Mouse (Mus musculus): ENCODE measurements around the gene Glul. TPM values are rescaled to one million over a fixed set of nuclear protein-coding genes. Genes with fewer than 3 reads are reported as not detected.
"Not testable (repeated sequence)": the region's sequence is repeated elsewhere in the genome, so short reads cannot be mapped to it uniquely, and the experiment has no call there.

Gene Glul
- total RNA-seq (2022), result 1,000 to 10,000 TPM; 1,068 to 1,277 (median 1,158) TPM

DNA sequence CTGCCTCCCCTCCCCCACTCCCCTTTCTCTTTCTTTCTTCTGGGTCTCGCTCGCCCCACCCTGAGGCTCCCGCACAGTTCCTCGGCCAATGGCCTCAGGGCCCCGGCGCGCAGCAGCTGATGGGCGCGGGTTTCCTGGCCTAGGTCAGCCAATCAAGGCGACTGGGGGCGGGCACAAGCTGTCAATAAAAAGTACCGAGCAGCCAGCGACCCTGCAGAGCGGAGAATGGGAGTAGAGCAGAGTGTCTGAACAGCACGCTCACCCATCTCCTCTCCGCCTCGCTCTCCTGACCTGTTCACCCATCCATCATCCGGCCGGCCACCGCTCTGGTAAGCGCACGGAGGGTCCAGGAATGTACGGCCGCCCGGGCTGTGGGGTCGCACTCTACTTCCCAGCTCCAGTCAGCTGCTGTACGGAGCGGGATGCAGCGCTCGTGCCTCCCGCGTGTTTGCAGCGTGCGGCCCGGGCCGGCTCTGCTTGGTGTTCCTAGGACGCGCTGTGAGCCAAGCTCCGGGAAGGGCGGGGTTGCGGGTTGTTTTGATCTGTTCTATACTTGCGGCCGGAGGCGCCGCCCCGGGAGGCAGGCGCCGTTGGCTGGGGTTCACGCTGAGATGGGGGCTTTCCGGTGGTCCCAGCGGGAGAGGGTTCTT, at the start of gene Glul, which contains the start of gene Teddm2:
TSS of gene Glul (plus strand) at position 214 of the 650 bp plus-strand sequence.
TSS of gene Teddm2 (minus strand) at position 498 of the 650 bp plus-strand sequence.
- DNase-seq, result peak; percentile 97

DNA sequence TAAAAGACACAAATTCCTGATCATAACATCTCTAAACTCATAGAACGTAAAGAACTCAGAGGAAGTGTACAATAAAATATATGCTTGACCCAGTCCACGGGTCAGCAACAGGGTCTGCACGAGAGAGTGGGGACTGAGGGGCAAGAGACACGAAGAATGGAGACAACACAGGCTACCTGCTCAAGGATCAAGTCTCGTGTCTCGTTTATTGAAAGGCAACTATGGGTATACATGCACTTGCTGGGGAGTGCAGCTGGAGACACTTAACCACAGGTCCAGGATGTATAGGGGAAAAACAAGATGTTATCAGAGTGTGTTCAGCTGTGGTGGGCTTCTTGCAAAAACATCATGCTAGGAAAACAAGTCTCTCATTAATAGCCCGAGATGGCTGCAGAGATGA, 47.0 kb upstream of the Glul start:
- not testable (repeated sequence) for DNase-seq

DNA sequence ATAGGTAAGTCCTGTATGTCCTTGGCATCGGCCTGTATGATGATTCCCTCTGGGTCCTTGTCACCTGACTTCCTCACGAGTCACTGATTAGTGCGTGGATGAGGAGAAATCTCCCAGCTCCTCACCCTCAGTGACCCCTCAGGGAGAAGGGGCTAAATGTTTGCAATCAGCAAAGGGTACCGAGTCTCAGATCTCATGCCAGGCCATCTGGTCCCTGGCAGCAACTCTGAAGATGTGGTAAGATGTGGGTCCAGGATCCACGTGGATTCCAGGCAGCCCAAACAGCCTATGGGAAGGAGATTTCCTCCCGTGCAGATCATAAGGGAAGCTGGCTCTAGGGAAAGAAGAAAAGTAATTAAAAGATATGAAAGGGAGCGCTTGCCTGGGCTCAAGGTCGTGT, 43.8 kb upstream of the Glul start:
- DNase-seq, result no peak

DNA sequence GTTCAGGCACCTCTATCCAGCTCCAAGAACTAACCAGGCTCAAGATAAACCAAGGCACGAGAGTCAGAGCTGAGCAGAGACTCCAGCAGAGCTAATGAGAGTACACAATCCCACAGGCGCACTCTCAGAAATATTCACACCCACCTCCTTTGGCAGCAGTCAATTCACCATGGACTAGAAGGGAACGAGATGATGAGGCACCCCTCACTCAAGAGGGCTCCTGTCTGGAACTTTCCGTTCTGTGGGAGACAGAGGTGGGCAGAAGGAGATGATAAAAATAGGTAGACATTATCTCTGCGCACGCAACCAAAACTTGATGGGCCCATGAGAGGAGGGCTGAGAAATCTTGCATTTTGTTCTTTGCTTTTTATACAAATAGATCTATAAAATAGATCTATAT, 25.7 kb upstream of the Glul start, which contains the start of gene Teddm1b:
TSS of gene Teddm1b (plus strand) at position 301 of the 400 bp plus-strand sequence.
- DNase-seq, result no peak

DNA sequence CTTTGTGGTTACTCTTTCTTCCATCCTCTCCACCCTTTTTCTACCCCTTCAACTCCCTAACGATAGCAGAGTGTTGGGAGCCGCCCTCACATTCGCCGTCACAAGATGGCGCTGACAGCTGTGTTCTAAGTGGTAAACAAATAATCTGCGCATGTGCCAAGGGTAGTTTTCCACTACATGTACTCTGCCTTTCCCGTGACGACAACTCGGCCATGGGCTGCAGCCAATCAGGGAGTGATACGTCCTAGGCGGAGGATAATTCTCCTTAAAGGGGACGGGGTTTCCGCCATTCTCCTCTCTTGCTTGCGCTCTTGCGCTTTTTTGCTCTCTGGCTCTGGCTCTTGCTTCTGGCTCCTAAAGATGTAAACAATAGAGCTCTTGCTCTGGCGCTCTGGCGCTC, 19.4 kb upstream of the Glul start:
- DNase-seq, result not testable (repeated sequence)

DNA sequence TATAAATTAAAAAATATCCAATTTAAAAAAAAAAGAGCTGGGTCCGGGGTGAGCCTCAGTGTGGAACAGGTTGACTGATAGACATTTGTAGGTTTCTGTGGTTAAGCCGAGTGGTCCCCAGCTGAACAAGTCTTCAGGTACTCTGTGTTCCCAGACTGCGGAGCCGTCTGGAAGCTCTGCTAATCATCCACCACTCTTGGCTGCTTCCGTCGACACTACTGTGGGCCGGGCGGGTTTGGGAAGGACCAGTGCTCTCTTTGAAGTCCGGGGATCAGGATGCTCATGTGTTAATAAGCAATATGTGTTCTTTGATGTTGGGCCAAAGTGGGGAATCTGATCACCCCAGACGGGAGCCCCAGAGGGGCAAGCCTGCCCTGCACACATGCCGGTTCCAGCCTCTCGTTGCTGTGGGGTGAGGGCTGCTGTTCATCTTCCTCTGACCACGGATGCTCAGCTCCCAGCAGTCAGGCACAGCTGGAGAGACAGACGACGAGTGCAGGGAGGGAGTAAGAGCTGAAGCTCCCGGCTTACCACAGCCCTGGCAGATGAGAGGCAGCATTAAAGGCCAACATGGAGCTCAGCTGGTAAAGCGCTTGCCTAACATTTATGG, 13.6 kb upstream of the Glul start:
- DNase-seq, result no peak

DNA sequence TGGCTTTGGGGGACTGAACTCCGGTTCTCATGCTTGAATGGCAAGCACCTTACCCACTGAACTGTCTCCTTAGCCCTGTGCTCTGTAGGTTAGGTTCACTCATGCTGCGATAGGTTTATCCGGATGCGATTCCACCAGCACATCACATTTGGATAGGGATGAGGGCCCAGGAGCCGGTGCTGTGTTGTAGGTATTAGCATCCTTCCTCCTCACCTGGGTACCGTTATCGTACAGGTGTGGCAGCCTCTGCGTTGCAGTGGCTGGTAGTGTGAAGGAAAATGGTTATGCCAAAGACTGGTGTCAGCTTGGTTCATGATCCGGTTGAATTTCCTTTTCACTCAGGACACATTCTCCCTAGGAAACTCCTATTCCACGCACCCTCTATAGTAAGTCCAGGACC, 9.6 kb upstream of the Glul start:
- DNase-seq, result no peak

DNA sequence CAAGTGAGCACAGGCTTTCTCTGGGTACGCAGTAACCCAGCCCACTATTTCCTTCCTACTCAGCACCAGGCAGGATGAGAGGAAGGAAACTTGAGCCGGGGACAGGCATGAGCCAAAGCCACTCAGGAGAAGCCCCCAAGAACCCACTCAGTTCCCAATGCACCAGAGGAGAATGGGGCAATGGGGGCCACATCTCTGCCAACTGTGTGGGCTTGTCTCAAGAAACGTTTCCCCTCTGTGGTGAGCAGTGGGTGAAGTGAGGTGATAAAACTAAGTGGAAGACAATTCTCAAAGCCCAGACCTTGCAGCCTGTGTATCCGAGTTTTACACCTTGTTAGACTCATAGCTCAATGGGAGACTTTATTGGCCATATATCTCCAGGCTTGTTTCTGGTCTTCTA, 8.3 kb upstream of the Glul start, which contains the start of gene Teddm1a:
TSS of gene Teddm1a (plus strand) at position 301 of the 400 bp plus-strand sequence.
- no peak for DNase-seq

DNA sequence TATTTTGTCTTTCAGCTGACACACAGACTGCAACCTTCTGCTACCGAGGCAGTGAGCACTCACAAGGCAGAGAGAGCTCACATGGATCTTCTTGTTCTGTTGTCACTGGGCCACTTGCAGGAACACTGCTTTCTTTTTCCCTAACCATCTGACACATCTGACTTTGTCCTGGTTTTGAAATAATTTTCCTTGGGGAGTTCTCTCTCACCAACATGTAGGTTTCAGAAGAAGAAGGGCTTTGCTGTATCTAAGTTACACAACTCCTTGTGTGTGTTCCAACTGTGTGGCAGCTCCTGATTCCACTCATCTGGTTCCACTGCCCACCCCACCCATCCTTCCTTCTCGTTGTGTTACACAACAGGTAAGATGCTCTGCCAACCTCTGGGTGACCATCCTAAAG, 6.0 kb upstream of the Glul start:
- DNase-seq, result no peak

DNA sequence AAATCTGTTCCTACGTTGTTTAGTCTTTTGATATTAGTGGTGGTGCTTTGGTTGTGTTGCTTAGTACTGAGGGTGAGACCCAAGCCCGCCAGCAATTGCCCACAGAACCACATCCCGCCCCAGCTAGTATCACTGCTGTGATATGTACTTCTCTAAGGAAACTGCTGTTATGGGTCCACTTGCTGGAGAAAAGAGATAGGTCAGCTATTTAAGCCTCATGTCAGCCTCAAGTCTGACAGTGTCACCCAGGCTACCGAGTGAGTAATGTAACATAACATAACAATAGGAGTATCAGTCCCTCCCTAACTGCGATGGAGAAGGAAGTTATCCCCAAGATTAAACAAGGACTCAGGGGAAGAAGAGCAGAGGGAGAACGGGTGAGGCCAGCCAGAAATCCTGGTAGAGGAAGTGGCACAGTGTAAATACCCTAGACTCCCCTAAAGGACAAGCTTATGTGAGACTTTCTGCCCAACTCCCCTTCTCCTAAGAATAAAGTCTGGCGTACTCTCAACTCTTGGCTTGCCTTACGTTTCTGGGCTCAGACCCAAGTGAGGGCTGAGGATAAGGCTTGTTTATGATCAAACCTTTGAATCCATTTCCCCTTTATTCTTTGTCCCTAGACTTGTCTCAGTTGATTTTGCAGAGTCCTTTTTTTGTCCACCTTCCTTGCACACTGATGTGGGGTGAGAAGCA, 5.4 kb upstream of the Glul start:
- DNase-seq, result no peak

DNA sequence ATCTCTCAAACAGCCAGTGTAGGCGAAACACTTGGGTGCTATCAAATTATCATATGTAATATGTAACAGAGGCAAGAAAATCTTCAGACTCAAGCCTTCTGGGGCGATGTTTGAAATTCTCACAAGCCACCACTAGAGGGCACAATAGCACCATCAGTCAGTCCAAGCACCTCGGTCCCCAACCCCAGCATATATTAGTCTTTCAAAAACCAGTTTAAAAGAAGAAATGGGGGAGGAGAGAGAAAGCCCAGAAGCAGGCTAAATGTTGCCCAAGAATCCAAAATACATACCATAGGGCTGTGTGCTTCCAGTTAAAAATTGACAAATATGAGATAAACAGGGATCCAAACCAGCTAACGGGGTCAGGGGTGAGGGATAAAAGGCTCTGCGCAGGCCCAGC, 4.8 kb upstream of the Glul start:
- DNase-seq, result peak; percentile 48

DNA sequence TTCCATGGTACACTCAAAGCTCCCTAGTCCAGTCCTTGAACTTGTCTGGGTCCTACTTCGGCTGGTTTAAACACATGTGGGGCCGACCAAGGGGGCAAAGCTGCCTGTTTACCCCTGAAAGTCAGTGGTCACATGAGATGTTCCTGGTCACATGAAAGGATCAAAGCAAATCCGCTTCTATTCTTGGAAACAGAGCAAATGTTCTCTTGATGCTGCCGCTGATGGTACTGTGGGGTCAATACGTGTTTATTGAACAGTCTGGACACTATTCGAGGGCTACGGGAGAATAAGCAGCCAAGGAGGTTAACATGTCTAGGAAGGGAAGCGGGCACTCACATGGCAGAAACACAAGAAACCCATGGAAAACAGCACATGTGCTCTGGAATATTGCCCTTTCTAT, 2.5 kb upstream of the Glul start:
- no peak for DNase-seq

DNA sequence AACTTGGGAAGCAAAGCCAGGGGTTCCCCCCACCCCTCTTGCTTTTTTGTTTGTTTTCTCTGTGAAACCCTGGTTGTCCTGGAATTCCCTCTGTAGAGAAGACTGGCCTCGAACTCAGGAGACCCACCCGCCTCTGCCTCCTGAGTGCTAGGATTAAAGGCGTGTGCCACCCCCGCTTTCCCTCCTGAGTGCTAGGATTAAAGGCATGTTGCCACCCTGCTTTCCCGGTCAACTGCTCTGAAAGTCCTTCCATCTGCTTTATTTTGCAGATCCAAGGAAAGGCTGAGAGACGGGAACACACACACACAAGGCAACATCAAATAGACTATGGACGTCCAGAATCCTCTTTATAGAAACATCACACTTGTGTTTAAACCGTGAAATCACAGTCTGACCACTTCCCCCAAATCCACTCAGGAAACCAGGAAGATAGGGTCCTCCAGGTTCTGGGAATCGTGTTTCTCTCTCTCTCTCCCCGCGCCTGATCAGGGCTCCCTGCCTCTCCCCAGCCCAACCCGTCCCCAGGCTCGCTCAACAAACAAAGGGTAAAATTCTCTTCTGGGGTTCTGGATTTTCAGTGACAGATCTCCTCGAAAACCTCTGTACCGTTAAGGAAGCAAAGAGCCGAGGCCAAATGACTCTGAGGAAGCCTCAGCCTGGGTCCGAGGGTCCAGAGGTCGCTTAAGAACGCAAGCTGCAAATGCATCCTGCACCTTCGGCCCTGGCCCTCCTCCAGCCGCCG, 584 bp upstream of the Glul start:
- no peak for DNase-seq

DNA sequence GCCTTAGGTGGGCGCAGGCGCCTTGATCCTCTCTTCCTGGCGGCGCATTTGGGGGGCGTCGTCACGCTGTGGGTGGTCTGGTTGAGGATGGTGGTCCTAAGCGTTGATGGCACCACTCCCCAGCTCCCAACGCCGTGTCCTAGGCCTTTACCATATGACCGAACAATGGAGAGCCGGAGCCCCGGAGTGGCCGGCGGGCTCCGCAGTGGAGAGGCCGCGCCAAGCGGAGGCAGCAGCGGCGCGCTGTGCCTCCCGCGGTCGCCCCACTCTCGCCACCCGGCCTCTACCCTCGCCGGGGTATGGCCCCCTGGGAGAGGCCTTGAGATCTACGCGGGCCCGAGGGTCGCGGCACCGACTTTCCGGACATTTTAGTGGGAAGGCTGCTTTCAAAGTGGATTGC, 637 bp downstream of the Glul start:
- no peak for DNase-seq

DNA sequence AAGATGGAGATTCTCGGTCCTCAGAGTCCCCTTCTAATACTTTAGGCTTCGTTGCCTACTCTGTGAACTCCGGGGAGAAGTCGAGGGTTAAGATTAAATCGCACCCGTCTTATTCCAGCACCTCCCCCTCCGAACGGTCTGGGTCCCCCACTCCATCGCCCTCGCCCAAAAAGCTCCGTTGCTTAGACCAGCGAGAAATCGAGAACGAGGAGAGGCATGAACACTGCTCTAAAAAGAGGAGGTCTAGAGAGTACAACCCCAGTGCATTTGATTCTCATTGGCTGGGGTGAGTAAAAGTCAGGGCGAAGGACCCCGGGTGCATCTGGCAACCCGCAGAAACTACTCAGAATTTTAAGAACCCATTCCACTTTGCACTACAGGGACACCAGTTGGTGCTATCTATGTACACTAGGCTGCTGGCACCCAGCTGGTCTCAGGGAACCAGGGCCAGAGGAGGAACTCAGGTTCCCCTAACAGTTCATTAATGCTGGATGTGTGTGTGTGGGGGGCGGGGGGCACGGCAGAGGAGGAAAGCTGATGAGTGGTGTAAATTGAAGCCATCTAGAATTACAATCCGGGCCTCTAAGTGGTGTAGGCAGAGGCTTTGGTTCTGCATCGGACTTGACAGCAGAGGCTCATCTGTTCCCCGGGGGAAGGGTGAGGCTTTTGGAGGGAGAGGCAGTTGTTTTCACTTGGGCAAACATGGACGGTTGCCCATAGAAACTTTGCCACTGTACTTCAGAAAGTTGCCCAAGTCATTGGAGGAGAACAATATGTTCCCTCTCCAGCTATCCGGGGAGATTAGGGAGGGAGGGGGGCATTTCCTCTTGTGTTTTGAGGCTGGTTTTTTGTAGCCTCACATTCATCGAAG, 1.4 kb downstream of the Glul start:
- peak; percentile 37 for DNase-seq

DNA sequence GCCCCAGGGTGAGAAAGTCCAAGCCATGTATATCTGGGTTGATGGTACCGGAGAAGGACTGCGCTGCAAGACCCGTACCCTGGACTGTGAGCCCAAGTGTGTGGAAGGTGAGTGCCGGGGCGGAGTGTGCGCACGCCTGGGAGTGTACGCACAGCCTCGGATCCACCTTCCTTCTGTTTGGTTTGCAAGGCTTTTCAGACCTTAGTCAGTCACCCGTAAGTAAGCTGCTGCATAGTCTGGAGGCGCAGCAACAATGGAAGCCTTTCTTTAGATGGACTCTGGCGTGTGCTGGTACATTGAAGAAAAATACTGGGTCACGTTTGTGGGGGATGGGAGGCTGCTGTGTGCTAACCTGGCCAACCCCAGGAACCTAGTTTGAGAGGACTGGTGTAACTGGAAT, 3.3 kb downstream of the Glul start:
- no peak for DNase-seq

DNA sequence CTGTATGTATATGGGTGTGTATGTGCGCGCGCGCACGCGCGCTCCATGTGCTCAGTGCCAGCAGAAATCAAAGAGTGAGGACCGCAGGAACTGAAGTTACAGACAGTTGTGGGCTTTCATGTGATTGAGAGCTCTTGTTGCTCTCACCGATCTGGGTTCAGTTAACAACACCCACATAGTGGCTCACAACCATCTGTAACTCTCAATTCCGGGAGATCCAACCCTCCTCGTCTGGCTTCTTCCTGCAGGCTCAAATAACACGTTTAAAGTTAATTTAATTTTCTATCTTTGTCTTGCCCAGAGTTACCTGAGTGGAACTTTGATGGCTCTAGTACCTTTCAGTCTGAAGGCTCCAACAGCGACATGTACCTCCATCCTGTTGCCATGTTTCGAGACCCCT, 4.5 kb downstream of the Glul start:
- DNase-seq, result no peak

DNA sequence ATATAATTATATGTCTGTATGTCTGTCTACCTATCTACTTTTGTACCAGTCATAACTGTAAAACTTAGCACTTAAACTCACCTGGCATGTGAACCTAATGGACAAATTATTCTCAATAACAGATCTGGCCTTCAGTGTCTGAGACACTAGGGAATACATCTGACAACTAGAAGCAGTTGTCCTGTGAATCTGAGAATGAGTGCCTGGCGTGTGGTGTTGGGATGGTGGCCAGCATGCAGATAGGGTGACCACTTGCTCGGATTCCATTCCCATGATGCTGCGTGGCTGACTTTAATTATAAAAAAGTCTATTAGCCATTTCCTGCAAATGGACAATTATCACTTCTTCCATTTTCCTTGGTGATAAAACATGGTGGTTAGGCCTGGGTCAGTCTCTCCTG, 6.1 kb downstream of the Glul start:
- DNase-seq, result no peak

DNA sequence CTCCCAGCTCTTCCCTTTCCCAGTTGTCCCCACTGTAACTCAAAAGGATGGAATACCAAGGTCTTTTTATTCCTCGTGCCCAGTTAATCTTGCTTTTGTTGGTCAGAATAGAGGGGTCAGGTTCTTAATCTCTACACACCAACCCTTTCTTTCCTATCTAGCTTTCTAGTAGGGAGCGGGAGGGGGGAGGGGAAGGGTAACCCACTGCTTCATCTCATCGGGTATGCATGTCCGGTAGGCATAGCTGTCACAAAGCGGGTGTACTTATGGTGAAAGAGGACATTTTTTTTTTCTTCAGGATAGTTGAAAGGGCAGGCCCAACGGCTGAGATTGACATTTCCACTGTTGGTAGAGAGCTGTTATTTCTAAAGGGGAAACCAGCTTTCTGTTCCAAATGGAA, 8.5 kb downstream of the Glul start:
- DNase-seq, result no peak

DNA sequence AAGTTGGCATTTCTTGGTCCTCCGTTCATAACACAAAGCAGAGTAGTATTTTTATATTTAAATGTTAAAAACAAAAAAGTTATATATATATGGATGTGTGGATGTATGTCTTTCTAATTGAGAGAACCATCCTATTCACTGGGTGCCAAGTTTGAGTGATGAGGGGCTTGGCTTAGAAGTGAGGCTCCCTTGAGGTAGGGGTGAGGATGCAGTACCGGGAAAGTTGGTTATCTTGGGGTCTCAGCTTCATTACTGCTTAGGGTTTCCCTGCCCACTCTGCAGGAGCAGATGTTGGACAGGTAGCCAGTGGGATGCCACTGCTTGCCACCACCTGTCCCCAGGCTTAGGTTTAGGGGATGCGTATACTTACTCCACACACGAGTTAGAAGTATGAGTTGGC, 9.0 kb downstream of the Glul start:
- DNase-seq, result no peak

DNA sequence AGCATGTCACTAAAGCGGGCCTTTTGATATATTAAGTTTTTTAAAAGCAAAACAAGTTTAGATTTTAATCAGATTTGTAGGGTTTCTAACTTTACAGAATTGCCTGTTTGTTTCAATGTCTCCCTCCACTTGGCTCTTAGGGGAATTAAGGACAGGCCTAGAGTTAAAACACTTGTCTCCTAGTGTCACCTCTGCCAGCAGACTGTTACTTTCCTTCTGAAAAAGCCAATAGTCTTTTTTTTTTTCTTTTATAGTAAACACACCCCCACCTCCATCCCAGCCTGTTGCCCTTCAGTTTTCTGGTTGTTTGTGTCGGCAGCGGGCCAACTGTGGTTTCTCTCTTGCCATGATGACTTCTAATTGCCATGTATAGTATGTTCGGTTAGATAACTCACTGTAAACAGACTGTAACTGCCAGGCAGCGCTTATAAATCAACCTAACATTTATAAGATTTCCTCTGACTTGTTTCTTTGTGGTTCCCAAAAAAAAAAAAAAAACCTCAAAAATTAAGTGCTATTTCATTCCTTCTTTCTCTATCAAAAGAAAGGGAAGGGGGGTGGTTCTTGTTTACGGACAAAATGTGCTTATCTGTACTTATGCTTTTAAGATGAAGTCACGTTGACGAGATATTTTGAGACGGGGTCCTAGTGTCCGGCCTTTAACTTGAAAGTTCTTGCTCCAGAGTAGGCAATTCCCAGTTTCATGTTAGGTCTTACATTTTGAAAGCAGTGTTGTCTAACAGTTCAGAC, 9.6 kb downstream of the Glul start:
- DNase-seq, result no peak
